Mouse (Mus musculus) lung, postnatal 25 days (tissue): ENCODE results near the gene Gm45902.

Source experiments
- DNase-seq: peaks from one replicate; pipeline ENCODE4 v3.0.0; 2022; ENCODE audit warnings: low spot score

Gene Gm45902

DNA sequence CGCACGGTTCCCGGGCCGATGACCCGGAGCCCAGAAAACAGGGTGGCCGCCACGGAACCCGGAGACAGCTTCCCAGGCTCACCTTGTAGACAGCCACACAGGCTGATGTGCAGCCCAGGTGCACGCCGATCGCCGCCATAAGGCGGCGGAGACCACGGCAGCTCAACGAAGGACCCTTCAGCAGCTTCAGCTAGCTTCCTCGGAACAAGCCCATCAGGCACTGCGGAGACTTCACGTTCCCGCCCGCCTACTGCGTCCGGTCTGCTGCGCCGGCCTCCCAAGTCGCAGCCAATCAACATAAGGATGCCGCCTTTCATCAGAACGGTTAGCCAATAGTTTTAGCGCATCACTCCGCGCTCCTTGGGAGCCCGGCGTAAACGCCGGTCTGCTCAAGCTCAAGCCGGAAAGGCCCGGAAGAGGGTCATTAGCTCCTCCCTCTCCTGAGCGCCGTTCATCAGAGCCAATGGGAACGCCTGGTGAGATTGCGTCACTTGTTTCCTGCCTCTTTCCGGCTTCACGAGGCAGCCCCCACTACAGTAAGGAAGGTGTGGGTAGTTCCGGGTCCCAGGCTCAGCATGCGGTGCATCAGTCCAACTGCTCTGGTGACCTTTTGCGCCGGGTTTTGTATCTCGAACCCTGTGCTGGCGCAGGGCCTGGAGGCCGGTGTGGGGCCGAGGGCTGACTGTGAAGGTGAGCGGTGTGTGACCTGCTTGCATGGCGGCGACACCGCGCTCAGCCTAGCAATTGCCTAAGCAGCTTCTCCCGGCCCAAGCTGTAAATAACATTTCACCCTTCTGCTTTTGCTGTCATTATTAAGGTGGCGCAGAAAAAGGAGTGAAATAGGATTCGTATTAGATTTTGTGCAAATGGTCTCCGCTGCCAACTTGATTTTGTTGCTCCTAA lies at the start of gene Gm45902, which contains the start of the genes Hspa14 and Cdnf:
TSS of gene Gm45902 (minus strand) at position 239 of the 903 bp plus-strand sequence.
TSS of gene Hspa14 (minus strand) at position 263 of the 903 bp plus-strand sequence.
TSS of gene Cdnf (plus strand) at position 479 of the 903 bp plus-strand sequence.
- DNase-seq = peak; percentile 98

- DNase-seq = peak; percentile 50
Measured at GRCm38 (mm10) chr2:3546588-3546987, 34.0 kb upstream of the Gm45902 start.

DNA sequence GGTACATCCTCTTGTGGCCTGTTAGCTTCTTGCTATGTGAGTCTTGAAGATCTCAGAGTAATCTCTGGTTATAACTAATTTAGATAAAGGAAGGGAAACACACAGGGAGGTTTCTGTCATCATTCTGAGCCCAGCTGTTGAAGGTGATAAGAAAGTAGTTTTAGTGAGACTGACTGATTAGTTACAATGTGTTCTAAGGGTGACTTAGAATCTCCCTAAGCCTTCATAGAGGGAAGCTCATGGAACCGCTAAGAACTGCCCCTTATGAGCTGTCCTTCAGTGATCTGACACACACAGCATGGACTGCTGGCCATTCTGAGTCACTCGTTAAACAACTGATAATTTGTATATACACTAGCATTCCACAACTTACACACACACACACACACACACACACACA lies 33.5 kb upstream of the Gm45902 start:
- no peak for DNase-seq

DNA sequence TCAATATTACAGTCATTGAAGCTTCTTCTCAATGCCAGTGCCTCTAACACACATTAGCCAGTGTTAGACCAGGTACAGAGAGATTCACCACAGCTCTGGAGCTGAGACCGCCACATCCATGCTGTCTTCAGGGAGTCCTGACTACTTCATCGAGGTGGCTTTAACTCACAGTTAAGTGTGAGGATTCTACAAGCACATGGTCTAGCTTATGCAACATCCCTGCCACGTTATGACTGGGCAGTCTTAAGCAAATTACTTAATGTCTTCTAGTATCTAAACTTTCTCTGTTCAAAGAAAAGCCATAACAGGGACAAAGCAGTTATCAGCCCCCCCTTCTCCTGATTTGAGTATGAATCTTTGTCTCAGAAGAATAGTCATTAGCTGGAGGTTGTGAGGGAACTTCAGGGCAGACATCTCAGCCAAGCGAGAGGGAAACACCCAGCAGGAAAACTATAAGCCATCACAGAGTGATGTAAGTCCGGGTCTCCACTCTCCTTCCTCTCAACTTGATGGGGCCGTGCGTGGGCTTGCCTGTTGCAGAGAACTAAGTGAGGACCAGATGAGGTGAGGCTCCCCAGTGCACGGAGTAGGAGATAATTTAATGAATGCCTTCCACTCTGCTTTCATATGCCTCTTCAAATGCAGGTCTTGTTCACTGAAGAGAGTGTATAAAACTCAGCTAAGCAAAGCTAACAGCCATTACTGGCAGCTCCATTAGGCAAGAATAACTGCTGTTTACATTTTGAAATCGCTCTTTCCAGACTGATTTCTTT lies 28.9 kb upstream of the Gm45902 start:
- no peak for DNase-seq

GRCm38 (mm10) chr2:3526288-3526687 lies 13.7 kb upstream of the Gm45902 start:
- no peak for DNase-seq

DNA sequence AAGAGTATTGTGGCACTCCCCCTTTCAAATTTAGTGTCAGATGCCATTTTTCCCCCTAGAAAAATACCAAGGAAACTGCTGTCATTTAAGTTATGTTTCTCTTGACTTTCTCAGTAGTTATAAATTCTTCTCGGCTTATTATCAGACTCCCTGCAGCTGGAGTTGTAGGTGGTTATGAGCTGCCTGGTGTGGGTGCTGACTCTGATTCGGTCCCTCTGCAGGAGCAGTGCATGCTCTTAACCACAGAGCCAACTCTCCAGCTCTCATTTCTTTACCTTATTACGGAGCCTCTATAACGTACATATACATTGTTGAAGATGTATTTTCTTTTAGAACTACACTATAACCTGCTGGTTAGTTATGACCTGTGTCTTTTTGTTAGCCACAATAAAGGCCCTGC lies 10.0 kb upstream of the Gm45902 start:
- DNase-seq = no peak

DNA sequence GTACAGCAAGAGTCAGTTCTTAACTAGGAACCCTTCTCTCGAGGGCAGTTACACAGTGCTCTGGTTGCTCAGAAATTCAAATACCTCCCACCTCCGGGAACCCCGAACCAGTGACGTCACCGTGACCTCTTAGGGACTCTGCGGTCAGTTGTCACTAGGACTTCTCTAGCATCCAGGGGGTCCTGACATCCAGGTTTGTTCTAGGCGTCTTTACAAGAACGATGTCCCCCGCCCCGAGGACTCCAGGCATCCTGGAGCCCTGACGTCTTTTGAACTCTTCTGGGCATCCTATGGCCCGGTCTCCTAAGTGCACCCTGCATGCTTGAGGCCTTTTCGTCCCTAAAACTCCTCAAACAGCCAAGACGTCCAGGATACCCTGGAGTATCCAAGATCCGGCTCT lies 514 bp downstream of the Gm45902 start:
- DNase-seq = peak; percentile 12

GRCm38 (mm10) chr2:3500886-3501285 lies 11.7 kb downstream of the Gm45902 start:
- DNase-seq = no peak

GRCm38 (mm10) chr2:3499543-3499942 lies 13.0 kb downstream of the Gm45902 start:
- no peak for DNase-seq

- no peak for DNase-seq
Measured at GRCm38 (mm10) chr2:3493833-3494409, 18.7 kb downstream of the Gm45902 start.

GRCm38 (mm10) chr2:3489816-3490215 lies 22.8 kb downstream of the Gm45902 start:
- no peak for DNase-seq

DNA sequence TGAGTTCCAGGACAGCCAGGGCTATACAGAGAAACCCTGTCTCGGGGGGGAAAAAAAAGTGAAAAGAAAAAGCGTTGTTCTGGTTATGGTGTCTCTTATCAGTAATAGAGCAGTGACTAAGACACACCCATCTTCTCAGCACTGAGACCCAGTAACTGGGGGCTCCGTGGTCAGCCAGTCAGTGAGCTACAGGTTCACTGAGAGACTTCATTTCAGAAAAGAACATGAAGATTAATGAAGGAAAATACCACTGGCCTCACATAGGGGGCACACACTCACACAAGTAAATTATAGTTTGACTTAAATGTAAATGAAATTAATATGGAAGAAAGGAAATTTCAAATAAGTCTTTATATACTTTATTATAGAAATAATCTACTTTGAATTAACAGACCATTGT lies 32.4 kb downstream of the Gm45902 start:
- no peak for DNase-seq

DNA sequence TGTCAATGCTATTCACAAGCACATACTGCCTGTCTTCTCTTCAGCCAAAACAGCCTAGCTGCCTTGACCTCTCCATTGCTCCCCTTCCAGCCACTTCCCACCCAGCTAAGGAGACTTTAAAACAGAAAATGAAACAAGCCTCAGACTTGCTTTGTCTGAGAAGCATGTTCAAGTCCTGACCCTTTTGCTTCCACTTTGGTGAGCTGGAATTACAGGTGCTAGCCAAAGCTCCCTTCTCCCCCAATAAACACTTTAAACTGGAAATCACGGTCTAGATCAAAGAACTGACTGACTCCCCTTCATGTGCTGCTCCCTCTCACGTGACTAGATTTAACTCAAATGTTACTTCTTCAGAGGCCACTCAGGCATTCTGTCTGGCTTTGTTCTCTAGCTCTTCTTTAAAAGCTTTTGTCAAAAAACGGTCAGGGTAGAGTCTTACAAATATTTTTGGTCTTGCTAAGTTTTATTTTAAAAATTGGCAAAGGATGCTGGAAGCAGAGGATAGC lies 36.8 kb downstream of the Gm45902 start:
- DNase-seq = peak; percentile 1

DNA sequence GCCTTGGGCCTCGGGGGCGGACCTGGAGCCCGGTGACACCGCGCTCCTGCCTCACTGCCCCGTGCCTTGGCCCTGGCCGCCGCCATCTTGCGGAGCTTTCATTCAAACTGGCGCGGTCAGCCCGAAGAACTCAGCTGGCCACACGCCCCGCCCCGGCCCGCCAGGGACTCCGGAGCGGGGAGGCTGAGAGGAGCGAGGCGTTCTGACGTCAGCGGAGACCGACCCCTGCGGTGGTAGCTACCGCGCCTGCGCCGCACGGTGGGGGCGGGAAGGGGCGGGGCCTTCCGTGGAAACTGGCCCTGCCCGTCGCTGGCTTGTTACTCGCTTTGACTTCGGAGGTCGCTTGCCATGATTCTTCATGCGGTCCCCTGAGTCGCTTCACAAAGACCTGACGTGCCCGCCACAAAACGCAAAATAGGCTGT lies 37.7 kb downstream of the Gm45902 start, which contains the start of gene Suv39h2:
TSS of gene Suv39h2 (minus strand) at position 171 of the 423 bp plus-strand sequence.
- DNase-seq = peak; percentile 97

DNA sequence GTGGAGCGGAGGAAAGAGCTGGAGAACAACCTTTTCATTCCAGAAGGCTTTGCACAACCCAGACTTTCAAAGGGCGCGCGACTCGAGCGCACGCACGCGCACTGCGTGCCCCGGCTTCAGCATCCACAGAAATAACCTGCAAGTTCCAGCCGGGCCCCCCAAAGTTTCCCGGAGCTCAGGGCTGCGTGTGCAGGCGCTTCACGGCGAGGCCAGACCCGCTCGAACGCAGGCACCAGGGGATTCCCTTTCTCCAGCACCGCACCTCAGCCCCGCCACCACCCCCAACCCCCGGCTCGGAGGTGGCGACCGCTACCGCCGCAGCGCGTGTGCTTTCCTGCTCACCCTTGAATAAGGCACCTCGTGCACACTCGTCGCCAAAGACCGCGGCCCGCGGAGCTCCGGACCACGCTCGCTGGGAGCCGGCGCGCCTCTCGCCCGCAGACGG lies 38.2 kb downstream of the Gm45902 start:
- peak; percentile 36 for DNase-seq

GRCm38 (mm10) chr2:3473891-3474290 lies 38.7 kb downstream of the Gm45902 start:
- no peak for DNase-seq

DNA sequence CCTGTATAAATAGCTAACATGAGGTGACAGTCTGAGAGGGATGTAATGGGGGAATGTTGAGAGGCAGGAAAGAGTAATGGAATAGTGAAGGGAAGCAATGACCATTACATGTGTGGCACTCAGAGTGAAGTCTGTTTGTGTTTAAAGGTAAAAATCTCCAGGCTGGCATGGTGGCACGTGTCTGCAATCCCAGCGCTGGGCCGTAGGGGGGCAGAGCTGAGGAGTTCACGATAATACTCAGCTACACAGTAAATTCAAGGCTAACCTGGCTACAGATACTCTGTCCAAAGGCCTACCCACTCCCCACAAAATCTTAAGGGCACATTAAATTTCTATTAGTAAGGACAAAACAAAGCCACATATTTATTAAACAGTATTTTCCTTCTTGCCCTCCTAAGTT lies 56.0 kb downstream of the Gm45902 start:
- no peak for DNase-seq
